Mouse (Mus musculus) limb, embryonic 13.5 days (tissue): Measurements from ENCODE around the gene Fam71b. TPM values are rescaled to one million over a fixed set of nuclear protein-coding genes. Genes with fewer than 3 reads are reported as not detected.

Source experiments
- ATAC-seq: fragments of 200-750 bp; cut with Nextera tagmentation; 2 replicates; pipeline ENCODE4 v1.8.0; 2017; ENCODE audit warnings: low read depth, moderate number of reproducible peaks, moderate TSS enrichment; ENCODE audit not compliant: low FRiP score
- H3K27ac ChIP-seq: fragments of 300-500 bp; sonication (generic); 2 replicates; pipeline ENCODE4 v1.5.1; 2015; ENCODE audit warnings: inconsistent platforms, mild to moderate bottlenecking, moderate library complexity
- H3K27me3 ChIP-seq: fragments of 300-500 bp; sonication (generic); 2 replicates; pipeline ENCODE4 v1.6.1; 2015; ENCODE audit warnings: mild to moderate bottlenecking, inconsistent platforms
- H3K36me3 ChIP-seq: fragments of 300-500 bp; sonication (generic); 2 replicates; pipeline ENCODE4 v1.6.1; 2015; ENCODE audit warnings: inconsistent platforms, mild to moderate bottlenecking, moderate library complexity
- H3K4me1 ChIP-seq: fragments of 300-500 bp; sonication (generic); 2 replicates; pipeline ENCODE4 v1.6.1; 2015; ENCODE audit warnings: inconsistent platforms
- H3K4me2 ChIP-seq: fragments of 300-500 bp; sonication (generic); replicated peaks from 2 replicates; pipeline ENCODE4 v1.6.1; 2015; ENCODE audit warnings: inconsistent platforms, mild to moderate bottlenecking, moderate library complexity
- H3K4me3 ChIP-seq: fragments of 300-500 bp; sonication (generic); 2 replicates; pipeline ENCODE4 v1.5.1; 2015; ENCODE audit warnings: moderate library complexity, mild to moderate bottlenecking, inconsistent platforms
- H3K9ac ChIP-seq: fragments of 300-500 bp; sonication (generic); 2 replicates; pipeline ENCODE4 v1.6.1; 2015; ENCODE audit warnings: mild to moderate bottlenecking, inconsistent platforms
- H3K9me3 ChIP-seq: fragments of 300-500 bp; sonication (generic); 2 replicates; pipeline ENCODE4 v1.6.1; 2016; ENCODE audit warnings: inconsistent platforms
- WGBS: fragments of 180-500 bp; shearing (Covaris S2); methylation state at CpG from one replicate; pipeline ENCODE4 v1.1.7; 2015; 5-methylcytosine and 5-hydroxymethylcytosine counted together
- polyA plus RNA-seq: library from polyadenylated mRNA; unstranded; fragments of >200 nt; fragmentation: Nextera tagmentation; extraction: Ambion mirVana; gene quantifications from 2 replicates; pipeline ENCODE4 v1.2.1, GENCODE M21; 2015

Fam71b gene
- polyA plus RNA-seq, 1 experiment from 2014 or later = not detected

GRCm38 (mm10) chr11:46439005-46439543 lies 42.7 kb downstream of the Fam71b start:
- no peak overlapping the region for H3K4me2 ChIP-seq
- 94% methylated on average over 5 of the region's 5 CpGs for WGBS
- no peak overlapping the region for H3K9ac ChIP-seq
- no peaks in the 10 kb centered on the region for H3K27me3 ChIP-seq
- H3K27ac ChIP-seq = no peak overlapping the region
- H3K4me1 ChIP-seq = peaks cover 9% of the 10 kb centered on the region
- no peak for ATAC-seq
- no peaks in the 10 kb centered on the region for H3K9me3 ChIP-seq
- no peak overlapping the region for H3K4me3 ChIP-seq
- H3K36me3 ChIP-seq = peaks cover 35% of the 10 kb centered on the region

- peaks cover 35% of the 10 kb centered on the region for H3K36me3 ChIP-seq
These were observed 45.4 kb downstream of the Fam71b start for GRCm38 (mm10) chr11:46441774-46442173.

GRCm38 (mm10) chr11:46443152-46443551 lies 46.8 kb downstream of the Fam71b start:
- Histone ChIP-seq H3K27me3 (no peaks in the 10 kb centered on the region), H3K4me3 (no peak overlapping the region), H3K4me1 (0 out of 2 replicates have a peak, but pooled peaks cover under 1% of the 10 kb centered on the region), H3K9ac (no peak overlapping the region), H3K27ac (no peak overlapping the region), H3K4me2 (no peak overlapping the region), H3K36me3 (peaks cover 35% of the 10 kb centered on the region), H3K9me3 (no peaks in the 10 kb centered on the region)
- ATAC-seq = no peak
- WGBS = 76% methylated on average over 1 of the region's 1 CpGs

More at GRCm38 (mm10) chr11:46441774-46442173, 45.4 kb downstream of the Fam71b start:
- Histone ChIP-seq H3K4me1 (peaks cover 5% of the 10 kb centered on the region; the same call in 1 of the 2 replicates), H3K27me3 (no peaks in the 10 kb centered on the region), H3K9me3 (no peaks in the 10 kb centered on the region), H3K9ac (no peak overlapping the region), H3K4me2 (no peak overlapping the region), H3K27ac (no peak overlapping the region), H3K4me3 (no peak overlapping the region)
- WGBS = 95% methylated on average over 1 of the region's 1 CpGs
- no peak for ATAC-seq

GRCm38 (mm10) chr11:46443979-46444378 lies 47.6 kb downstream of the Fam71b start:
- H3K27ac ChIP-seq = no peak overlapping the region
- no peaks in the 10 kb centered on the region for H3K4me1 ChIP-seq
- ATAC-seq = no peak
- H3K9me3 ChIP-seq = no peaks in the 10 kb centered on the region
- H3K4me2 ChIP-seq = no peak overlapping the region
- H3K9ac ChIP-seq = no peak overlapping the region
- 90% methylated on average over 5 of the region's 5 CpGs for WGBS
- H3K27me3 ChIP-seq = no peaks in the 10 kb centered on the region
- H3K36me3 ChIP-seq = peaks cover 35% of the 10 kb centered on the region
- H3K4me3 ChIP-seq = no peak overlapping the region

GRCm38 (mm10) chr11:46446150-46446549 lies 49.8 kb downstream of the Fam71b start:
- WGBS = 87% methylated on average over 6 of the region's 6 CpGs

GRCm38 (mm10) chr11:46447644-46448484 lies 51.5 kb downstream of the Fam71b start:
- H3K4me2 ChIP-seq = no peak overlapping the region
- ATAC-seq = no peak
- H3K4me1 ChIP-seq = no peaks in the 10 kb centered on the region
- 72% methylated on average over 13 of the region's 13 CpGs for WGBS
- H3K27me3 ChIP-seq = no peaks in the 10 kb centered on the region
- no peak overlapping the region for H3K27ac ChIP-seq
- no peaks in the 10 kb centered on the region for H3K9me3 ChIP-seq
- H3K4me3 ChIP-seq = no peak overlapping the region
- H3K36me3 ChIP-seq = peaks cover 6% of the 10 kb centered on the region
- H3K9ac ChIP-seq = no peak overlapping the region

More at GRCm38 (mm10) chr11:46446150-46446549, 49.8 kb downstream of the Fam71b start:
- no peak for ATAC-seq
- H3K4me3 ChIP-seq = no peak overlapping the region
- no peak overlapping the region for H3K9ac ChIP-seq
- no peaks in the 10 kb centered on the region for H3K9me3 ChIP-seq
- no peak overlapping the region for H3K27ac ChIP-seq
- H3K36me3 ChIP-seq = peaks cover 16% of the 10 kb centered on the region
- H3K27me3 ChIP-seq = no peaks in the 10 kb centered on the region
- no peak overlapping the region for H3K4me2 ChIP-seq
- H3K4me1 ChIP-seq = no peaks in the 10 kb centered on the region

GRCm38 (mm10) chr11:46449461-46450080 lies 53.2 kb downstream of the Fam71b start:
- H3K9me3 ChIP-seq = no peaks in the 10 kb centered on the region
- no peak overlapping the region for H3K27ac ChIP-seq
- H3K4me2 ChIP-seq = no peak overlapping the region
- H3K4me1 ChIP-seq = no peaks in the 10 kb centered on the region
- H3K9ac ChIP-seq = no peak overlapping the region
- no peaks in the 10 kb centered on the region; the same call in 1 of the 2 replicates for H3K36me3 ChIP-seq
- no peak for ATAC-seq
- 82% methylated on average over 11 of the region's 11 CpGs for WGBS
- H3K4me3 ChIP-seq = no peak overlapping the region
- H3K27me3 ChIP-seq = no peaks in the 10 kb centered on the region

- 79% methylated on average over 6 of the region's 6 CpGs for WGBS
- Histone ChIP-seq H3K4me3 (no peak within 1 kb of the TSS), H3K27ac (no peak within 1 kb of the TSS), H3K9ac (no peak within 1 kb of the TSS), H3K9me3 (no peaks in the 10 kb centered on the region), H3K27me3 (no peaks in the 10 kb centered on the region), H3K36me3 (no peaks in the 10 kb centered on the region), H3K4me1 (0 out of 2 replicates have a peak, but pooled peaks cover 2% of the 10 kb centered on the region), H3K4me2 (no peak within 1 kb of the TSS)
- no peak for ATAC-seq
These were observed 58.2 kb downstream of the Fam71b start, which contains the start of gene Havcr2 for GRCm38 (mm10) chr11:46454453-46455045. Gene Havcr2, plus strand, starts transcription at chr11:46454935.

Other genes with a start within 250 kb of the Fam71b start
- gene Nipal4, start 230.1 kb upstream of the Fam71b start, polyA plus RNA-seq = 1.4 and 1.7 TPM in 2 replicates
- 0.15 and 0.18 TPM in 2 replicates for gene Fndc9, start 161.0 kb upstream of the Fam71b start, polyA plus RNA-seq
- gene Cyfip2, start 83.7 kb upstream of the Fam71b start, polyA plus RNA-seq = 11.0 and 14.1 TPM in 2 replicates
- gene Itk, start 7.0 kb upstream of the Fam71b start, polyA plus RNA-seq = 0.04 and 0.10 TPM in 2 replicates
- gene Med7, start 40.4 kb downstream of the Fam71b start, polyA plus RNA-seq = 83.4 and 92.5 TPM in 2 replicates
- 0.17 TPM in 1 of 2 replicates, not detected in the other for gene Havcr2, start 58.4 kb downstream of the Fam71b start, polyA plus RNA-seq
- gene Gm12169, start 127.7 kb downstream of the Fam71b start, polyA plus RNA-seq = not detected in 2 replicates
- gene BC053393, start 175.0 kb downstream of the Fam71b start, polyA plus RNA-seq = 0.09 TPM in 1 of 2 replicates, not detected in the other
- gene Dppa1, start 232.7 kb downstream of the Fam71b start, polyA plus RNA-seq = 0.47 TPM in 1 of 2 replicates, not detected in the other